Mouse (Mus musculus): ENCODE measurements around the gene Sept9. TPM values are rescaled to one million over a fixed set of nuclear protein-coding genes. Genes with fewer than 3 reads are reported as not detected.

The Sept9 gene
- polyA plus RNA-seq, 1 experiment from 2014 or later, result 34.5 TPM

DNA sequence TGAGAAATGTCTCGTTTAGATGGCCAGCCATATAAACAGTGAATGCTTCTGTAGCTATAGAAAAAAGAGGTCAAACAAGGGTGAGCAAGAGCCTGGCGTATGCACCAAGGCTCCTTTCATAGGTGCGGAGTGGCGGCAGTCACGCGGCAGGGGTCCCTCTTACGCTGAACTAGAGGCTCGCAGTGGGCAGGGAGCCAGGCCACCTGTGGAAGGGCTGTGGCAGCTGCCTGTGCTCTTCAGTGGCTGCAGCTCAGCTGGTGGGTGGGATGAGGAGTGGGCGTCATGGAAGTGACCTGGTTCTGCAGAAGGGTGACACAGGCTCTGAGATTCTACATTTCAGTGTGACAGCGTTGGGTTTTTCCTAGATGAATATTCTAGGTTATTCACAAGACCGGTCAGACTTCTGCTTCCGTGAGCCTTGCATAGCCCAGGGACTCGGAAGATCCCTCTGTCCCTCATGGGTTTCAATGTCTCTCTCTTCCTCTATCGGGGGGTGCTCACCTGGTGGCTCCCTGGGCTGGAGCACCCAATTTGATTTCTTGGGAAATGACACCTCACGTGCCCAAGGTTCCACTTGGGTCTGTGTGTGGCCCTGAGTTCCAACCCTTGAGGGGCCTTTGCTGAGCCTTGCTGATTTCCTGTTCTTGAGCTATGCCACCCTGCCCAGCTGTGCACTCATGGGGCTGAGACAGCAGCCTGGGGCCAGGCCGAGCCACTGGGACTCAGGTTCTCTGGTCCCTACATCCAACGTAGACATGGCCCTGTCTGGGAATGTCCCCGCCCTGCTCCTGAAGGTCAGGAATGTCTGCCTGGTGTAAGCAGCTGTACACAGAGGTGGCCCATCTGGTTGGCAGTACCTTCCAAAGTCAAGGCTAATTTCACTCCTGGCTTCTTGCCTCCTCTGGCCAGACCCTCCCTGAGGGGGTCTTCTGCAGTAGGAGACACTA is 55.0 kb downstream of the Sept9 start:
- no peak overlapping the region for H3K4me2 ChIP-seq (ENCODE audit: low read depth, low read length)
- DNase-seq, result no peak
- H3K4me3 ChIP-seq (ENCODE audit: low read depth, low read length), result no peak overlapping the region
- peaks cover 12% of the 10 kb centered on the region; the same call in 1 of the 2 replicates for H3K4me1 ChIP-seq (ENCODE audit: insufficient read depth)
- H3K27ac ChIP-seq (ENCODE audit: low read depth), result no peak overlapping the region
- H3K9me3 ChIP-seq (ENCODE audit: low read length), result no peaks in the 10 kb centered on the region
- H3K27me3 ChIP-seq (ENCODE audit: insufficient read depth, low read length), result no peaks in the 10 kb centered on the region
- no peaks in the 10 kb centered on the region for H3K36me3 ChIP-seq (replicated peaks; ENCODE audit: insufficient read depth, low read length)
- no peak overlapping the region for H3K9ac ChIP-seq (replicated peaks)
- TF ChIP-seq CTCF (IDR thresholded peaks at IDR 0.05; ENCODE audit: low read depth) (no peak), EP300 (IDR thresholded peaks at IDR 0.05; ENCODE audit: low read depth) (no peak)
- 76% methylated on average over 18 of the region's 18 CpGs for WGBS (ENCODE audit: insufficient replicate concordance)
- ATAC-seq, result no peak

- DNase-seq (no peak), ATAC-seq (no peak)
- no peak overlapping the region for H3K9ac ChIP-seq (replicated peaks)
- H3K9me3 ChIP-seq (ENCODE audit: low read length), result no peaks in the 10 kb centered on the region
- peaks cover 10% of the 10 kb centered on the region; the same call in 1 of the 2 replicates for H3K4me1 ChIP-seq (ENCODE audit: insufficient read depth)
- no peaks in the 10 kb centered on the region for H3K27me3 ChIP-seq (ENCODE audit: insufficient read depth, low read length)
- H3K4me2 ChIP-seq (ENCODE audit: low read depth, low read length), result no peak overlapping the region
- no peak overlapping the region for H3K27ac ChIP-seq (ENCODE audit: low read depth)
- H3K4me3 ChIP-seq (ENCODE audit: low read depth, low read length), result no peak overlapping the region
- 68% methylated on average over 3 of the region's 3 CpGs for WGBS (ENCODE audit: insufficient replicate concordance)
- TF ChIP-seq EP300 (IDR thresholded peaks at IDR 0.05; ENCODE audit: low read depth) (no peak), CTCF (IDR thresholded peaks at IDR 0.05; ENCODE audit: low read depth) (no peak)
- H3K36me3 ChIP-seq (replicated peaks; ENCODE audit: insufficient read depth, low read length), result no peaks in the 10 kb centered on the region
Measured at GRCm38 (mm10) chr11:117255108-117255489, 55.6 kb downstream of the Sept9 start.

GRCm38 (mm10) chr11:117256088-117256487 is 56.6 kb downstream of the Sept9 start:
- WGBS (ENCODE audit: insufficient replicate concordance), result 73% methylated on average over 9 of the region's 9 CpGs
- H3K9me3 ChIP-seq (ENCODE audit: low read length), result no peaks in the 10 kb centered on the region
- no peak for TF ChIP-seq EP300 (IDR thresholded peaks at IDR 0.05; ENCODE audit: low read depth)
- peaks cover 4% of the 10 kb centered on the region; the same call in 1 of the 2 replicates for H3K4me1 ChIP-seq (ENCODE audit: insufficient read depth)
- H3K9ac ChIP-seq (replicated peaks), result no peak overlapping the region
- H3K4me2 ChIP-seq (ENCODE audit: low read depth, low read length), result no peak overlapping the region
- no peak overlapping the region for H3K27ac ChIP-seq (ENCODE audit: low read depth)
- H3K36me3 ChIP-seq (replicated peaks; ENCODE audit: insufficient read depth, low read length), result no peaks in the 10 kb centered on the region
- H3K27me3 ChIP-seq (ENCODE audit: insufficient read depth, low read length), result no peaks in the 10 kb centered on the region
- ATAC-seq (no peak), DNase-seq (no peak)
- H3K4me3 ChIP-seq (ENCODE audit: low read depth, low read length), result no peak overlapping the region

GRCm38 (mm10) chr11:117256840-117257239 is 57.4 kb downstream of the Sept9 start:
- H3K4me1 ChIP-seq (ENCODE audit: insufficient read depth), result no peaks in the 10 kb centered on the region
- no peak overlapping the region for H3K27ac ChIP-seq (ENCODE audit: low read depth)
- H3K27me3 ChIP-seq (ENCODE audit: insufficient read depth, low read length), result no peaks in the 10 kb centered on the region
- H3K9ac ChIP-seq (replicated peaks), result no peak overlapping the region
- no peak overlapping the region for H3K4me3 ChIP-seq (ENCODE audit: low read depth, low read length)
- DNase-seq (no peak), ATAC-seq (no peak)
- WGBS (ENCODE audit: insufficient replicate concordance), result 88% methylated on average over 6 of the region's 6 CpGs
- no peak overlapping the region for H3K4me2 ChIP-seq (ENCODE audit: low read depth, low read length)
- no peak for TF ChIP-seq EP300 (IDR thresholded peaks at IDR 0.05; ENCODE audit: low read depth)
- TF ChIP-seq CTCF (IDR thresholded peaks at IDR 0.05; ENCODE audit: low read depth), result no peak
- H3K36me3 ChIP-seq (replicated peaks; ENCODE audit: insufficient read depth, low read length), result no peaks in the 10 kb centered on the region
- H3K9me3 ChIP-seq (ENCODE audit: low read length), result no peaks in the 10 kb centered on the region

DNA sequence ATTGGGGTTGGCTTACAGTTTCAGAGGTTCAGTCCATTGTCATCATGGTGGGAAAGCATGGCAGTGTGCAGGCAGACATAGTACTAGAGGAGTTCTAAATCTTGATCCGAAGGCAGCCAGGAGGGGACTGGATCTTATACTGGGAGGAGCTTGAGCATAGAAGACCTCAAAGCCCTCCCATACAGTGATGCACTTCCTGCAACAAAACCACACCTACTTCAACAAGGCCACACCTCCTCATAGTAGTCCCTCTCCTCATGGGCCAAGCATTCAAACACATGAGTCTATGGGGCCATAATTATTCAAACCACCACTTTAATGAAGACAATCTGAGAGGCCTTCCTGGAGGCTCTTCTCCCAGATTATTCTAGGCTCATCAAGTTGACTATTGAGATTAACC is 57.8 kb downstream of the Sept9 start:
- no peak for ATAC-seq
- no peak for DNase-seq
- no peaks in the 10 kb centered on the region for H3K36me3 ChIP-seq (replicated peaks; ENCODE audit: insufficient read depth, low read length)
- WGBS (ENCODE audit: insufficient replicate concordance), result 78% methylated on average over 1 of the region's 1 CpGs
- no peaks in the 10 kb centered on the region for H3K9me3 ChIP-seq (ENCODE audit: low read length)
- no peak overlapping the region for H3K27ac ChIP-seq (ENCODE audit: low read depth)
- no peak overlapping the region for H3K4me3 ChIP-seq (ENCODE audit: low read depth, low read length)
- TF ChIP-seq EP300 (IDR thresholded peaks at IDR 0.05; ENCODE audit: low read depth) (no peak), CTCF (IDR thresholded peaks at IDR 0.05; ENCODE audit: low read depth) (no peak)
- H3K4me2 ChIP-seq (ENCODE audit: low read depth, low read length), result no peak overlapping the region
- no peak overlapping the region for H3K9ac ChIP-seq (replicated peaks)
- H3K27me3 ChIP-seq (ENCODE audit: insufficient read depth, low read length), result no peaks in the 10 kb centered on the region
- H3K4me1 ChIP-seq (ENCODE audit: insufficient read depth), result no peaks in the 10 kb centered on the region

- Histone ChIP-seq H3K4me1 (ENCODE audit: insufficient read depth) (no peaks in the 10 kb centered on the region), H3K36me3 (replicated peaks; ENCODE audit: insufficient read depth, low read length) (no peaks in the 10 kb centered on the region), H3K9ac (replicated peaks) (no peak overlapping the region), H3K9me3 (ENCODE audit: low read length) (no peaks in the 10 kb centered on the region), H3K27me3 (ENCODE audit: insufficient read depth, low read length) (no peaks in the 10 kb centered on the region), H3K4me3 (ENCODE audit: low read depth, low read length) (no peak overlapping the region), H3K4me2 (ENCODE audit: low read depth, low read length) (no peak overlapping the region), H3K27ac (ENCODE audit: low read depth) (no peak overlapping the region)
- ATAC-seq (no peak), DNase-seq (no peak)
- TF ChIP-seq CTCF (IDR thresholded peaks at IDR 0.05; ENCODE audit: low read depth) (no peak), EP300 (IDR thresholded peaks at IDR 0.05; ENCODE audit: low read depth) (no peak)
Measured at GRCm38 (mm10) chr11:117257842-117258241, 58.4 kb downstream of the Sept9 start.
